Mouse (Mus musculus) ovary, adult 18-20 months (tissue): ENCODE data around the gene S100a5.

Experiments
- DNase-seq: peaks from one replicate; pipeline ENCODE4 v3.0.0; 2022; ENCODE audit warnings: low spot score, mixed read lengths

Gene S100a5

GRCm38 (mm10) chr3:90626266-90627021 is 18.1 kb downstream of the S100a5 start:
- DNase-seq = no peak

GRCm38 (mm10) chr3:90627366-90627765 is 19.0 kb downstream of the S100a5 start:
- no peak for DNase-seq

GRCm38 (mm10) chr3:90627807-90628206 is 19.5 kb downstream of the S100a5 start:
- DNase-seq = no peak

- no peak for DNase-seq
These were observed 21.0 kb downstream of the S100a5 start for GRCm38 (mm10) chr3:90629298-90629697.

GRCm38 (mm10) chr3:90631984-90632383 is 23.7 kb downstream of the S100a5 start:
- no peak for DNase-seq

GRCm38 (mm10) chr3:90638511-90639275 is 30.4 kb downstream of the S100a5 start:
- DNase-seq = no peak

GRCm38 (mm10) chr3:90639511-90640154 is 31.3 kb downstream of the S100a5 start:
- DNase-seq = no peak

- no peak for DNase-seq
These were observed 32.7 kb downstream of the S100a5 start for GRCm38 (mm10) chr3:90640981-90641380.

GRCm38 (mm10) chr3:90644220-90644619 is 35.9 kb downstream of the S100a5 start:
- no peak for DNase-seq

GRCm38 (mm10) chr3:90647291-90647690 is 39.0 kb downstream of the S100a5 start:
- no peak for DNase-seq

- no peak for DNase-seq
These were observed 40.7 kb downstream of the S100a5 start for GRCm38 (mm10) chr3:90648981-90649380.

- no peak for DNase-seq
These were observed 41.5 kb downstream of the S100a5 start for GRCm38 (mm10) chr3:90649832-90650231.

- DNase-seq = peak; percentile 7
These were observed 44.7 kb downstream of the S100a5 start for GRCm38 (mm10) chr3:90652878-90653508.

GRCm38 (mm10) chr3:90653717-90654116 is 45.4 kb downstream of the S100a5 start, which contains the start of gene S100a7a:
Gene S100a7a, plus strand, starts transcription at chr3:90654017.
- no peak for DNase-seq

GRCm38 (mm10) chr3:90657405-90657804 is 49.1 kb downstream of the S100a5 start:
- no peak for DNase-seq

GRCm38 (mm10) chr3:90659364-90660044 is 51.2 kb downstream of the S100a5 start:
- no peak for DNase-seq
